Mouse (Mus musculus) NIH3T3 (cell line): ENCODE measurements at regions not wholly inside any gene's neighbourhood (a gene's known extent, or its start where the extent isn't known, plus 50 kb on each side); places are given as distances from the start of the nearest gene placed in this dataset.
A peak's percentile ranks its signal among the peaks of the same experiment; 100 is the strongest.

Experiments
- DNase-seq: peaks from one replicate; pipeline ENCODE4 v3.0.0-alpha.2; 2012; ENCODE audit warnings: low read depth

DNA sequence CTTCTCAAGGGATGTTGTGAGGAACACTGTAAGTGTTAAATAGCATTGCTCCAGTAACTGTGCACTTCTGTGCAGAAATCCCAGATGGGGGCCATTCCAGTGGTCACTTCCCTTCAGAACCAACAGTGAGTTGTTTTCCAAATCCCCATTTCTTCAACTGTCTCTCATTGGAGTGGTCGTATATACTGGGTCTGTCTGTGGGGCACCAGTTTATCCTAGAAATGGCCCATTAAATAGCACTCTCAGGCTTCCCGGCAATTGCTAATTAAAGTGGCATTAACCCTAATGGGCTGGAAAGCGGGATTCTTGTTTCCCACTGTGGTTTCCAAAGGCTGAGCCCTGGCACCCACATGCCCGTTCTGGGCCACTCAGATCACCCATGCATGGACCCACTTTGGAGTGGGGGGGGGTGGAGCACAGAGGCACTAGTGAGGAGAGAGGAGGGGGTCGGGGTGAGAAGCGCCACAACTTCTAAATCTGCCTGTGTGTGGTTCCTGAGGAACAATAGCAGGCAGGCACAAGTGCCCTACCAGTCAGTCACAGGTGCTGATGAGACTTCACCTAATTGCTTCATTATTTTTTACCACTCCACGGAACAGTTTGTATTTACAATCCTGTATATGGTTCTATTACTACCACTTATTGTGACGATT lies 78.1 kb downstream of the Fam204a start:
- DNase-seq: no peak

DNA sequence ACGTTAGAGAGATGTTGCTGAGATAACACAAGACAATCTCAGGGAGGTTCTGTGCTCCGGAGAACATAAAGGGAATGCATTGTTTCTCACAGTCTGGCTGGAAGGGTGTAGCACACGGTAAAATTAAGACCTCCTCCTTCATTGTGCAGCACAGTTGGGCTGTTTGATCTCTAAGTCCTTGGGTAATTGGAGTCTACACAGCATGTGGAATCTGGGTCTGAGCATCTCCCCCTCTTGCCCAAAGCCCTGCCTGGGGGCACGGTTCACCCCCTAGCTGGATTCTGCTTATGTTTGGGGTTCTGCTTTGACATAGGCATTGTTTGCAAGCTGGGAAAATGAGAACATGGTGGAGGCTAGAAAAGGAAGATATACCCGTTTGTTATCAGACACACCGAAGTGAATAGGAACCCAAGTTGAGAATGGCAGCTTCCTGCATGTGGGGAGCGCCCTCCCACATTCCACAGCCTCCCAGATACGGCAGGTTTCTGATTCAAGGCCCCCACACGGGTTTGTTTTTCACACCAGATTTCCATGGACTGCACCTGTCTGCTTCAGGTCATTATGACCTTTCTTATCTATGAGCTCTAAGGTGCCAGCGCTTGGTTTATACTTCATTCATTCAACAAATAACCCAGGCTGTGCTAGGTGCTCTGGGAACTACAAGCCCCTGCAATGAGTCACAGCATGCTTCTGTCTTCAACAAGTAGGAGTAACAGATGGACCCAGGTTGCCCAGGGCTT lies 79.9 kb downstream of the Fam204a start:
- no peak for DNase-seq

DNA sequence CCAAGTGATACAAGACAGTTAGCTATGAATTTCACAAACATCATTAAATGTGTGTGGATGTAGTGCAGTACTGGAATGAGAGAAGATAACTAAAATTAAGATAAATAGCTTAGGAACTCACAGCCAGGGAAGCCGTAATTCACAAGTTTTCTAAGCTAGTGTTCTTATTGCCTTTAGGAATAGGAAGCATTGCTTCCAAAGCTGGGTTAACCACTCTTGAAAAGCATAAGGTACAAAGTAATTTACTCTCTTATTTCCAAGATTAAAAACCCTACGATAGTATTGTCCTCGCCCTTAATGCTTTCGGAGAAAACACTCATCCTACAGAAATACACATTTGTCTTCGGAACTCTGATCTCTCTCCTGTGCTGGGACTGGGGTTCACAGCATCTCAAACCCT lies 81.3 kb downstream of the Fam204a start:
- no peak for DNase-seq

DNA sequence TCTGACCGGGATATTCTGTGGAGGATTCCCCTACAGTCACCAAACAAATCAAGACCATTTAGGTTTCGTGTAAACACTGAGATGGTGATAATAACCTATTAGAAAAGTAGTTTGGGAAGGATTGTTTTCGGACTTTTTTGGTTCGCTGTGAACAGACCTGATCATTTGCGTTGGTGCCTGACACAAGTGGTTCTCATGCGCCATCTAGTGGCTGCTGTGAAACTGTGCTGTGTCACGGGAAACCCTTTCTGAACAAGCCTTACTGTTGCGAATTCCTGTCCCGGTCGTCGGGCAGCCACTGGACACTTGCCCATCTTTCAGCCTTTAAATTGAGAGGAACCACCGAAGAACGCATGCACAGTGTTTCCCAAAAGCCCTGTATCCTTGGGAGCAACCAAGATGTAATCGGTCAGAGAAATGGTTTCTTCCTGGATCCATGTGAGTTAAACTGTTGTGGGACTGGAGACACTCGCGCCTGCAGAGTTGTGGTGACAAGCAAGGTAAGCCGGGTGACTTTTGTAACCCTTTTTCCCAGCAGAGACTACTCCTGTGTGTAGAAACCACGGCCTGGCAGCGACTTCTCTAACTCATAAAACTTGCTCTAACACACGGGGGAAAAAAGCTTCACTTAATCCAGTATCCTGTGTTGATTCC lies 82.0 kb downstream of the Fam204a start:
- DNase-seq: peak; percentile 96

DNA sequence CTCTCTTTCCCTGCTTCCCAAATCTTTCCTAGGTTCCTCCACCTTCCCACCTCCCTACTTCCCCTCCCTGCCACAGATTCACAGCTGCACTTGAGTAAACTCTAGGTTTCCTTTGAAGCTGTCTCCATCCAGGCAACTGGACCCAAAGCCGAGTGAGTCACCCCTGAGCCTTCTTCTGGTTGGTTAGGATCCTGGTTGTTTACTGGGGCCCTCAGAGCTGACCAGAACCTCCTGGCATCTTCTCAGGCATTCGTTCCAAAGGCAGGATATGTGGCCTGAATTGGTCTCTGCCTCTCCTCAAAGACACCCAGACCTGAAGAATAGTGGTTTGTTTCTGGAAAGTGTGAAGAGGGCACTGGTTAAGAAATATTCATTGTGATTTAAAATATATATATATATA lies 87.6 kb downstream of the Fam204a start:
- peak; percentile 94 for DNase-seq

DNA sequence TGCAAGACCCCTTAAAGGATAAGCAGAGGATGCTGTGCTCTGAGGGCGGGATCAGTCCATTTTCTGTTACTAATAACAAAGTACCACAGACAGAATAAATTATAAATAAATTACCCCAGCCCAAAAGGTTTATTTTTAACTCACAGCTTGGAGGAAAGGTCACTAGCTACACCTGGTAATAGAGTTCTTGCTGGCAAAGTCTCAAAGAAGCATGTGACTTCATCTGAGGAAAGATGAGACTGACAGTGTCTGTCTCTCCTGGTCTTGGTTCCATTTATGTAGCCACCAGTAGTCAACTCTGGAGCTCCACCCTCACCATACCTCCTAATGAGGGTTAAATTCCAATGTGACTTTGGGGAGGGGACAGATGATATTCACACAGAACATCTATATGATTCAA lies 90.0 kb downstream of the Fam204a start:
- no peak for DNase-seq

DNA sequence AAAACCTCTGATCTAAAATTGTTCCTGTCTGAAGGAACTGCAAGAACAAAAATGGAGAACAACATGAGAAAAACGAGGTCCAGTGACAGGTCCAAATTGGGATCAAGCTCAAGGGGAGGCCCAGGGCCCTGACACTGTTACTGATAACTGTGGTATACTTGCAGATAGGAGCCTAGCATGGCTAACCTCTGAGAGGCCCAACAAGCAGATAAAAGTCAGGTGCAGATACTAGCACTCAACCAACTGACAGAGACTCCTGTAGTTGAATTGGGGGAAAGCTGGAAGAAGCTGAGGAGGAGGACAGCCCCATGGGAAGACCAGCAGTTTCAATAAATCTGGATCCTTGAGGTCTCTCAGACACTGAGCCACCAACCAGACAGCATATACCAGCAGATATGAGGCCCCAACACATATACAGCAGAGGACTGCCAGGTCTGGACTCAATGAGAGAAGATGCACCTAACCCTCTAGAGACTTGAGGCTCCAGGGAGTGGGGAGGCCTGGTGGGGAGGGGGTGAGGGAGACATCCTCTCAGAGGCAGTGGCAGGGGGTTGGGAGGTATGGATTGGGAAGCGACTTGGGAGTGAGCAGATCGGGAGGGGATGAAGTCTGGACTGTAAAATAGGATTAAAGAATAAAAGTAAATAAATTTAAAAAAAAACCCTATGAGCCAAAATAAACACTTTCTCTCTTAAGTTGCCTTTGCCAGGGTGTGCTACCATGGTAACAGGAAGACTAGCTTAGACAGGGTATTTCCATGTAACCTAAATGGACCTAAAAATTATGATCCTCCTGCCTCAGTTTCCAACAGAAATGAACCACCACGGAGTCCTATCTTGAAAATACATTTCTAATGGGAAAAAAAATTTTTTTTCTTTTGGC lies 91.8 kb downstream of the Fam204a start:
- DNase-seq: no peak

DNA sequence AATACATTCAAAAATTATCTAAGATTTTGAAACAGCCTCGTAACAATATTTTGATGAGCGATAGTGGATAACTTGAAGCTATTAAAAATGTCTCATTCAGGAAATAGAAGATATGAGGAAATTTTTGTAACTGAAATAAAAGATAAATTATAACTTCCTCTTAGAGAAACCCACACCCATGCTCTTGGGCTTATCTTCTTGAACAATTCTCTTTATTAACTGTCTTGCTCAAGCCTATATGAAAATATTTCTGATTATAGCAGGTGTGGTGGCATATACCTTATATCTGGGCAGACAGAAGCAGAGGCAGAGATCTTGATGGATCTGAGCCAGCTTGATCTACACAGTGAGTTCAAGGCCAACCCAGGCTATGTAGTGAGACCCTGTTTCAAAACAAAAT lies 96.9 kb downstream of the Fam204a start:
- DNase-seq: no peak

DNA sequence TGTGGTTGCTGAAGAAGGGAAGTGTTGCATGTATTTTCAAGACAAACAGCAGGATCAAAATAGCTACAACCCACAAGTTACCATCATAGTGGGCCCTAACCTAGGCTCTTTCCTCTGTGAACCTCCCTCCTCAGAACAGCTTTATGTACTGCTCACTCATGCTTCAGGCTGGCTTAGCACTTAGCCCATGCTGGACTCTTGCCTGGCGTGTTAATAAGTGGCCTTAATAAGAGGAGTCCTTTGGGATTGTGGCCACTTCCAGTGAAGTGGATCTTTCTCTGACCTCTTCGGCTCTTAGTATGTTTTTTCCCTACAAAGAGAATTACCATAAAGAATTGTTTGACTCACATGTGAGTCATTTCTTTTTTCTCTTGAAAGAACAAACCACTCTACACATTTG lies 101.9 kb downstream of the Fam204a start:
- DNase-seq: peak; percentile 64

DNA sequence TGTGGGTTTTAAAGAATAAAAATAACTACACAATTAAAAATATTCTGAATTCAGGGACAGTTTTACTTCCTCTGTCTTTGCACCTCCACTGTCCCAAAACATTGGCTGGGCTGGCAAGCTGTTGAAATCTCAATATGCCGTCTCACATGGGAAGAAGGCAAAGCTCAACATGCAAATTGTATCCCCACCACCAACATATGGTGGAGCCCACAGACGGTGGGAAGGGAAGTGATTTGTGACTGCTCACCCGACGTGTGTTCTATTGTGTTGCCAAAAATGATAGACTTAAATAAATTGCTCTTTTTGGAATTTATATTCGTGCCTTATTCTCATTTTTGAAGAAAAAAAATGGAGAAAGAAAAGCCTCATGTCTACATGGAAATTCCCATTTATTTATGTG lies 105.6 kb downstream of the Fam204a start:
- no peak for DNase-seq

DNA sequence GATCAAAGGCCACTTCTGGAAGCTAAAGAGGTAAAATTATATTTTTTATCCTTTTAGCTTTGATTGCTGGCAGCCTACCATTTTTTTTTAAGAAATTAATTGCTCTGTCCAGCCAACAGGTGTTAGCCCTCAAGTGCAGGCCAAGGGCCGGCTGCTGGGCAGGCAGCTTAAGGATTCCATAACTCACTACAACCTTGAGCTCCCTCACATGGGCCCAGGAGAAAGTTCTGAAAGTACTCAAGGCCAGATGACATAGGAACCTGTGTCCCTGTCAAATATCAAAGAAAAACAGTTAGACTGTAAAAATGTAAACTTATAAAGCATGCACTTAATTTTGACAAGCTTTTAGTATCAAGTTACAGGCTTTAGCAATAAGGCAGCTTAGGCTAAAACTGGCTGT lies 107.5 kb downstream of the Fam204a start:
- DNase-seq: no peak

DNA sequence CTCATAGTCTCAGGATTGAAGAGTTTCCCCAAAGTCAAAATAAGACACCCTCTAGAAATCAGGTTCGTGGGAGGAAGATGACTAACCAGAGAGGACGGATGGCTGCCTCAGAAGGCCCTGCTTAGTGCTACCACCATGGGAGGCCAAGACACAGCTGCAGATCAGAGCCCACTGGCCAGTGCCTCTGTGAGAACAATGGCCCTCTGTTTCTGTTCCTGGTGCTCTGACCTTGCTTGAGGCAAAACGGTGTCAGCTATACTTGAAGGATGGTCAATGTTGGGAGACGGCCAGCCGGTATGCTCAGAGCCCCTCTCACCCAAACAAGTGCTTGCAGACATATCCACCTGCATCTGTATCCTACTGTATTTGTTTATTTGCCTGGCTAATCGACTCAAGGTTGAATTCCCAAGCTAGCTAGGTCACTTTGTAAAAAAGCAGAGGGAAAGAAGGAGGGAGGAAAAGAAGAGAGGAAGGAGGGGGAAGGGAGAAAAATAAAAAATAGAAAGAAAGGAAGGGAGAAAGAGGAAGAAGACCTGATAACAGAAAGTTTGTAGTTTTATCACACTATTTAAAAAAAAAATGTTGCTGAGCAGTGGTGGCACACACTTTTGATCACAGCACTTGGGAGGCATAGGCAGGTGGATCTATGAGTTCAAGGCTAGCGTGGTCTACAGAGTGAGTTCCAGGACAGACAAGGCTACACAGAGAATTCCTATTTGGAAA lies 112.7 kb downstream of the Fam204a start:
- DNase-seq: no peak

DNA sequence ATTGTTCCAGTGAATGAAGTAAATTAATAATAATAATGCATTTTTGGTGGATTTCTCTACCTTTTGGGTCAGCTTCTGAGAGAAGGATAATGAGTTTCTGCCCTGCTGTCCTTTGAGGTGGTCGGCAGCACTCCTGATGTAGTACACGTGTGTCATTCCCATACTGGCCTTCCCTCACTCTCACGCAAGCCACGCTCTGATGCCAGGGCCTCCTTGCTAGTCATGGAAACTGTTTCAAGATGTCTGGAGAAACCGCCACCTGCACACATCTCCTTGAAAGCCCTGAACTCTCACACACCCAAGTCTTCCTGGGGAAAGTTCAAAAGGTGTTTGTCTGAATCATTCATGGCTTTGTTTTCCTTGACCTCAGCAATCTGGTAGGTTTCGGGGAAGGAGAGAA lies 116.2 kb downstream of the Fam204a start:
- no peak for DNase-seq

DNA sequence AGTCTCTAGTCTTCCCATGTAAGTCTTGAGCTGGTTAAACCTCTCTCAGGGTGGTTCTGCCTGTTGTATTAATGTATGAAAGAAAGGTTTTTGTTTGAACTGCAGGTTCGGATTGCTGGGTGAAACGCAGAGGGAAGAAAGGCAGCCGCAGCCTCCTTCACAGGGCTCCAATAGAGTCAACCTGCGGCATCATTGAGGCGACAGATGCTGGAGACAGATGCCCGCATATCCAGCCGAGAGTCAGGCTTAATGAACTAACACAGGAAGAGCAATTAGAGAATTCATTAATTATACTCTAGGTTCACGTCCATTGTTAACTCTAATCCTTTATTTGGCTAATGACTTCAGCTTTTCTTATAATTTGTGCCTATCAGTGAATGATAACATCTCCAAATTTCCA lies 117.0 kb downstream of the Fam204a start:
- DNase-seq: no peak

DNA sequence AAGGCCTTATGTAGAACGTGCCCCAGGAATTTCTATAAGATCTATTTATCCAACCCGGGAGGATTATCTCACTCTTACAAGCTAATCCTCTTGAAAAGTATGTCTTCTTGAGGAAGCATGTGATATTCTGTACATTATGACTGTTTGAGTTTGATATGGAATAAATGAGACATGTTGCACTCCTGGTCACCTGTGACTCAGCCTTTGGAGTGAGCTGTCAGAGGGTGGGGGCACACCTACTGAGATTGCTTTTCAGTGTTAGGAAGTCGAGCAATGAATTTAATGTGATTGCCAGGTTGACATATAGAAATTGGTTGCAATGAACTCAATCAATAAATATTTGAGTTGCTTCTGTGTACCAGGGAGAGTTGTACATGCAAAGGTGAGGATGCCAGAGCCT lies 128.6 kb downstream of the Fam204a start:
- no peak for DNase-seq

DNA sequence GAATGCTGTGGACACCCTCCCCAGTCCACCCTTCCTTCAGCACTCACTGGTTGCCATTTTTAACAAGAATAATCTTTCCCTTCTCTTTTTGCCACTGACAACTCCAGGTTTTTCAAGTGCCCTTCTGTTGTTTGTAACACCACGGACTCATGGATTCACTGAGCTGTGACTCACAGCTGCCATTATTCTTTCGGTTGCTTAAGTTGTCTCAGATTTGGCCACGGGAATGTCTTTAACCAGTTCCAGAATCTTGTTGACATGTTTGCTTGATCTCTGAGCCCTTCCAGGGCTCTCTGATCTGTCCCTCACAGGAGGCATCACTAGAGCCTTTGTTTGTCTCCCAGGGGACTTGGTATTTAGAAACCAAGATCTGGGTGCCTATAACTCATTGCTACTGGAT lies 131.5 kb upstream of the Rab11fip2 start:
- DNase-seq: peak; percentile 43

DNA sequence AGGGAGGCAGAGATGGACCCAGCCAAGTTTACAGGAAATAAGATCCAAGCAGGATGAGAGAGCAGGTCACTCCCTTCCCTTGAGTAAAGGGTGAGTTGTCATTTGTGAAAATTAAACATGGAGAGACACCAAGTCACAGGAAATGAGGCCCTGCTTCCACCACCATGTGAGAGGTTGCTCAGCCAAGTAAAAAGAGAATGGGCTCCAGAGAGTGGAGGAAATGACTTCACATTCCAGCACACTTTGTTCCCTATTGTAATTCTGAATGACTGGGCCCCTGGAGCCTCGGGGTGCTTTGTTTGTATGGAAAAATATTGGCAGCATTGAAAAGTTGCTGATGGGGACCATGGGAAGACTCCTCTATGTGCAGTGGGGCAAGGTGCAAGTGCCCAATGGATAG lies 129.9 kb upstream of the Rab11fip2 start:
- DNase-seq: no peak

DNA sequence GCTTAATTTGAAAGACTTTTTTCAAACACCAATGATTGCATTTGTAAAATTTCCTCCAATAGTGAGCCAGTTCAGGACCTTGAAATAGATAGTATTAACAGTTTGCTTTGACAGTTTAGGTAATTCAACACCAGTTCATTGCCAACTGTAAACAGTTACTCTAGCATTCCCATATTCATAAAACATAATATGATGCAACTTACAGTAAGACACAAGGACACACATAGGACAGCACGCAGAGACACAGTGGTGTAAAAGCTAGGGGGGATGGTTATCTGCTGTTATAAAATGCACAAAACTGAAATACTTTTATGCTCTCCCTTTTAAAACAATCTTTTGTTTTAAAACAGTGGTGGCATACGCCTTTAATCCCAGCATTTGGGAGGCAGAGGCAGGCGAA lies 122.7 kb upstream of the Rab11fip2 start:
- DNase-seq: no peak

DNA sequence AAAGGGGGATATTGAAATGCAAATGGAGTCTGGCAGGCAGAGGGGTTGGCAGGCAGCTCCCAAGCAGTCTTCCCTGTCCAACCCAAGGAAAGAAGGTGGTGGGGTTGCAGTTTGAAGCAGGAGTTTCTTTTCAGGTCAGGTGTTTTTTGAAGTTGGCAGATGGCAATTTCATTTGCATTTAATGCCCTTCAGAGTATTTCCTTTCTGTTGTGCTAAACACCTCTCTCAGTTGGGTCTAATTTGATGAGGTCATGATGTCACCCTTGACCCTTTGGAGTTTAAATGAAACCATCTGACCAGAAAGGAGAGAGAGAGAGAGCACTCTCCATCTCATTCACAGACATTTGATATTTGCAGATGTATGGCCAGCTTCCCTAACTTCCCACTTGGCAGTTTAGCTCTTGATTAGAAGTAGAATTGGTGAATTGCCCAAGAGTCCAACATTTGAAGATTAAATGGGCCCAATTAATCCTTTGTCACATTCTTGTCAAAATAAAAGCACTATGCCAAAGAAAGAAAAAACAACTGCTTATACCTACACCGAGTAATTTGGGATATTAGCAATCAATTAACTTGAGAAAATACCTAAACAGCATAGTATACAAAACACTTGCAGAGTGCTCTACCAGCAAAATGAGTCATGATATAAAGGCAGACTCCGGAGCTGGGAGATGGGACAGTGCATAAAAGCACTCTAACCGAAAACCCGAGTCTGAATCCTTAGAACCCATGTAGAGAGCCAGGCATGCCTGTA lies 111.8 kb upstream of the Rab11fip2 start:
- DNase-seq: no peak

DNA sequence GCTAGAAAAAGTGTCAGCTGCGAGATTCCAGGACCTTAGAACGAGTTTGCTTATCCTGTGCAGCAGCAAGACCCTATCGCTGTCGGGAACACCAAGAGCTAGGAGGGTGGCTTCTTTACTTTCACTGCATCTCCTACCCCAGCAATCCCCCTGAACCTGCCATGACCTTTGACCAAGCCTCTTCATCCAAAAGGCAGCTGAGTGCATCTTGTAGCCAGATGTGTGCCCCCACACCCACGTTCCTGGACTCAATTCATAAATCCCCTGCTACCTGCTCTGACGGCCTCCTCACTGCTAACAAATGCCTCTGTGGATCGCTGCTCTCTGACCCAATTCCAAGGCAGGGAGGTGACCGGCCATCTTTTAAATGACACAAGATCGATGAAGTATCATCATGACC lies 107.7 kb upstream of the Rab11fip2 start:
- DNase-seq: no peak

DNA sequence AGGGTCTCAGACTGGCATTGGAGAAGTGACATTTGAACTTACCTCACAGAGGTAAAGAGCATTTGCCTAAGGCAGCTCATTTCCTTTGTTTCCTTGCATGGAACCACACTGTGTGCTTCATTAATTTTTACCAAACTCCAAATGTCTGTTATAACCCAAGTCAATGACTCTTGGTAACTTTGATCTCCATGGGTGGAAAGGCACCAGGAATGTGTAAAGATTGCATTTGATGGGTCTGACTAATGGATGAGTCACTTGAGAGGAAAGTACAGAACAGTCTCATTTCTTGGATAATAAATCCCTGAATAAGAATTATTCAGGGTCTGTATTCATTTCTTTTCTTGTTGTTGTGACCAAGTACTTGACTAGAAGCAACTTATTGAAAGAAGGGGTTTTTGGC lies 97.3 kb upstream of the Rab11fip2 start:
- DNase-seq: peak; percentile 12
